Mouse (Mus musculus) retina, embryonic 14.5 days (tissue): ENCODE data around the gene 1700001P01Rik.

Source experiments
- DNase-seq: peaks from one replicate; pipeline ENCODE4 v3.0.0-alpha.2; 2015; ENCODE audit warnings: low spot score

The 1700001P01Rik gene

GRCm38 (mm10) chr11:97809235-97810121, 33.8 kb upstream of the 1700001P01Rik start:
- DNase-seq, result no peak

- DNase-seq, result peak; percentile 43
These were observed 33.0 kb upstream of the 1700001P01Rik start for GRCm38 (mm10) chr11:97808621-97809234.

GRCm38 (mm10) chr11:97808093-97808492, 32.4 kb upstream of the 1700001P01Rik start:
- DNase-seq, result peak; percentile 59

- no peak for DNase-seq
These were observed 31.9 kb upstream of the 1700001P01Rik start for GRCm38 (mm10) chr11:97807626-97808025.

GRCm38 (mm10) chr11:97806613-97806964, 30.9 kb upstream of the 1700001P01Rik start:
- no peak for DNase-seq

- DNase-seq, result peak; percentile 55
These were observed 30.2 kb upstream of the 1700001P01Rik start for GRCm38 (mm10) chr11:97805662-97806612.

- DNase-seq, result peak; percentile 75
These were observed 29.3 kb upstream of the 1700001P01Rik start for GRCm38 (mm10) chr11:97804841-97805661.

- DNase-seq, result no peak
These were observed 28.1 kb upstream of the 1700001P01Rik start for GRCm38 (mm10) chr11:97803847-97804246.

- DNase-seq, result no peak
These were observed 26.8 kb upstream of the 1700001P01Rik start for GRCm38 (mm10) chr11:97802495-97802894.

GRCm38 (mm10) chr11:97802194-97802470, 26.4 kb upstream of the 1700001P01Rik start:
- DNase-seq, result no peak

- DNase-seq, result peak; percentile 80
These were observed 25.9 kb upstream of the 1700001P01Rik start for GRCm38 (mm10) chr11:97801409-97802193.

GRCm38 (mm10) chr11:97800691-97801408, 25.1 kb upstream of the 1700001P01Rik start:
- no peak for DNase-seq

GRCm38 (mm10) chr11:97799994-97800690, 24.4 kb upstream of the 1700001P01Rik start:
- peak; percentile 67 for DNase-seq

- peak; percentile 83 for DNase-seq
These were observed 23.7 kb upstream of the 1700001P01Rik start for GRCm38 (mm10) chr11:97799146-97799993.

GRCm38 (mm10) chr11:97798782-97799145, 23.0 kb upstream of the 1700001P01Rik start, which contains the start of gene Lasp1:
Gene Lasp1 (plus strand): TSS chr11:97799000.
- peak; percentile 96 for DNase-seq

GRCm38 (mm10) chr11:97798083-97798435, 22.3 kb upstream of the 1700001P01Rik start:
- no peak for DNase-seq

- DNase-seq, result no peak
These were observed 21.8 kb upstream of the 1700001P01Rik start for GRCm38 (mm10) chr11:97797369-97798082.

GRCm38 (mm10) chr11:97796910-97797309, 21.2 kb upstream of the 1700001P01Rik start:
- DNase-seq, result peak; percentile 82
